Mouse (Mus musculus) kidney, embryonic 16.5 days (tissue): ENCODE measurements at regions not wholly inside any gene's neighbourhood (a gene's known extent, or its start where the extent isn't known, plus 50 kb on each side); places are given as distances from the start of the nearest gene placed in this dataset.

Source experiments
- ATAC-seq: fragments of 200-750 bp; cut with Nextera tagmentation; 2 replicates; pipeline ENCODE4 v1.8.0; 2017; ENCODE audit warnings: moderate TSS enrichment; ENCODE audit not compliant: low FRiP score, low TSS enrichment
- H3K27ac ChIP-seq: fragments of 300-500 bp; sonication (generic); 2 replicates; pipeline ENCODE4 v1.5.1; 2014; ENCODE audit warnings: low read length
- H3K27me3 ChIP-seq: fragments of 300-500 bp; sonication (generic); 2 replicates; pipeline ENCODE4 v1.6.1; 2014; ENCODE audit warnings: low read length, control low read depth, mixed read lengths; ENCODE audit not compliant: insufficient read depth
- H3K36me3 ChIP-seq: fragments of 300-500 bp; sonication (generic); 2 replicates; pipeline ENCODE4 v1.6.1; 2014; ENCODE audit warnings: low read length, control low read depth, mixed read lengths; ENCODE audit not compliant: insufficient read depth
- H3K4me1 ChIP-seq: fragments of 300-500 bp; sonication (generic); 2 replicates; pipeline ENCODE4 v1.6.1; 2014; ENCODE audit warnings: low read length, control low read depth, mixed read lengths; ENCODE audit not compliant: insufficient read depth
- H3K4me2 ChIP-seq: fragments of 300-500 bp; sonication (generic); replicated peaks from 2 replicates; pipeline ENCODE4 v1.6.1; 2014; ENCODE audit warnings: low read depth, low read length
- H3K4me3 ChIP-seq: fragments of 300-500 bp; sonication (generic); 2 replicates; pipeline ENCODE4 v1.5.1; 2014; ENCODE audit warnings: mild to moderate bottlenecking, low read length
- H3K9ac ChIP-seq: fragments of 300-500 bp; sonication (generic); replicated peaks from 2 replicates; pipeline ENCODE4 v1.6.1; 2014; ENCODE audit warnings: low read length
- H3K9me3 ChIP-seq: fragments of 300-500 bp; sonication (generic); 2 replicates; pipeline ENCODE4 v1.6.1; 2016; ENCODE audit warnings: low read length, control low read depth
- WGBS: fragments of 180-500 bp; shearing (Covaris S2); extraction: QIAGEN DNeasy Blood & Tissue Kit; methylation state at CpG from one replicate; pipeline ENCODE4 v1.1.7; 2014; 5-methylcytosine and 5-hydroxymethylcytosine counted together

GRCm38 (mm10) chr3:151146889-151147288, 290.8 kb upstream of the Adgrl4 start:
- no peak overlapping the region for H3K9ac ChIP-seq
- WGBS, result 88% methylated on average over 2 of the region's 2 CpGs
- no peaks in the 10 kb centered on the region for H3K4me1 ChIP-seq
- no peak overlapping the region for H3K27ac ChIP-seq
- H3K4me2 ChIP-seq, result no peak overlapping the region
- no peak for ATAC-seq
- no peaks in the 10 kb centered on the region for H3K36me3 ChIP-seq
- no peaks in the 10 kb centered on the region for H3K9me3 ChIP-seq
- H3K27me3 ChIP-seq, result no peaks in the 10 kb centered on the region
- no peak overlapping the region for H3K4me3 ChIP-seq

- Histone ChIP-seq H3K4me3 (no peak overlapping the region), H3K27ac (no peak overlapping the region), H3K27me3 (no peaks in the 10 kb centered on the region), H3K9ac (no peak overlapping the region), H3K4me2 (no peak overlapping the region), H3K4me1 (0 out of 2 replicates have a peak, but pooled peaks cover 2% of the 10 kb centered on the region), H3K36me3 (no peaks in the 10 kb centered on the region), H3K9me3 (no peaks in the 10 kb centered on the region)
- ATAC-seq, result peak; percentile 90; the same call in 1 of the 2 replicates
- WGBS, result 26% methylated on average over 4 of the region's 4 CpGs
Observed at GRCm38 (mm10) chr3:151153340-151153739, 284.3 kb upstream of the Adgrl4 start.

GRCm38 (mm10) chr3:151160516-151160915, 277.2 kb upstream of the Adgrl4 start:
- no peak overlapping the region for H3K9ac ChIP-seq
- H3K36me3 ChIP-seq, result no peaks in the 10 kb centered on the region
- H3K9me3 ChIP-seq, result no peaks in the 10 kb centered on the region
- H3K27ac ChIP-seq, result no peak overlapping the region
- no peaks in the 10 kb centered on the region for H3K27me3 ChIP-seq
- ATAC-seq, result no peak
- H3K4me2 ChIP-seq, result no peak overlapping the region
- H3K4me1 ChIP-seq, result no peaks in the 10 kb centered on the region
- H3K4me3 ChIP-seq, result no peak overlapping the region
- WGBS, result 83% methylated on average over 1 of the region's 1 CpGs

- no peak overlapping the region for H3K4me3 ChIP-seq
- ATAC-seq, result no peak
- no peaks in the 10 kb centered on the region for H3K36me3 ChIP-seq
- H3K9me3 ChIP-seq, result no peaks in the 10 kb centered on the region
- H3K9ac ChIP-seq, result no peak overlapping the region
- H3K4me1 ChIP-seq, result no peaks in the 10 kb centered on the region
- WGBS, result 53% methylated on average over 2 of the region's 2 CpGs
- H3K27me3 ChIP-seq, result no peaks in the 10 kb centered on the region
- no peak overlapping the region for H3K4me2 ChIP-seq
- no peak overlapping the region for H3K27ac ChIP-seq
Observed at GRCm38 (mm10) chr3:151182132-151182531, 255.6 kb upstream of the Adgrl4 start.

GRCm38 (mm10) chr3:151192092-151192491, 245.6 kb upstream of the Adgrl4 start:
- Histone ChIP-seq H3K9me3 (no peaks in the 10 kb centered on the region), H3K27me3 (no peaks in the 10 kb centered on the region), H3K4me1 (no peaks in the 10 kb centered on the region), H3K27ac (no peak overlapping the region), H3K36me3 (no peaks in the 10 kb centered on the region), H3K9ac (no peak overlapping the region), H3K4me3 (no peak overlapping the region), H3K4me2 (no peak overlapping the region)
- ATAC-seq, result no peak
- 82% methylated on average over 2 of the region's 2 CpGs for WGBS

GRCm38 (mm10) chr3:151210978-151211377, 226.7 kb upstream of the Adgrl4 start:
- 83% methylated on average over 4 of the region's 4 CpGs for WGBS
- no peak overlapping the region for H3K9ac ChIP-seq
- no peaks in the 10 kb centered on the region for H3K9me3 ChIP-seq
- H3K4me3 ChIP-seq, result no peak overlapping the region
- H3K4me1 ChIP-seq, result no peaks in the 10 kb centered on the region
- H3K27ac ChIP-seq, result no peak overlapping the region
- no peaks in the 10 kb centered on the region for H3K27me3 ChIP-seq
- H3K36me3 ChIP-seq, result no peaks in the 10 kb centered on the region
- no peak for ATAC-seq
- H3K4me2 ChIP-seq, result no peak overlapping the region

GRCm38 (mm10) chr3:151216764-151217502, 220.8 kb upstream of the Adgrl4 start:
- H3K9ac ChIP-seq, result no peak overlapping the region
- no peak overlapping the region for H3K27ac ChIP-seq
- no peaks in the 10 kb centered on the region for H3K9me3 ChIP-seq

GRCm38 (mm10) chr3:151222407-151222806, 215.3 kb upstream of the Adgrl4 start:
- peak; percentile 35; the same call in 1 of the 2 replicates for ATAC-seq
- Histone ChIP-seq H3K36me3 (no peaks in the 10 kb centered on the region), H3K4me1 (no peaks in the 10 kb centered on the region), H3K4me3 (no peak overlapping the region), H3K9me3 (no peaks in the 10 kb centered on the region), H3K27me3 (no peaks in the 10 kb centered on the region), H3K9ac (no peak overlapping the region), H3K27ac (no peak overlapping the region), H3K4me2 (no peak overlapping the region)
- 13% methylated on average over 3 of the region's 3 CpGs for WGBS

More at GRCm38 (mm10) chr3:151216764-151217502, 220.8 kb upstream of the Adgrl4 start:
- Histone ChIP-seq H3K27me3 (no peaks in the 10 kb centered on the region), H3K4me1 (no peaks in the 10 kb centered on the region), H3K4me3 (no peak overlapping the region), H3K4me2 (no peak overlapping the region), H3K36me3 (no peaks in the 10 kb centered on the region)
- WGBS, result 62% methylated on average over 3 of the region's 3 CpGs
- no peak for ATAC-seq

- no peaks in the 10 kb centered on the region for H3K9me3 ChIP-seq
- no peaks in the 10 kb centered on the region for H3K4me1 ChIP-seq
- ATAC-seq, result no peak
- H3K4me3 ChIP-seq, result no peak overlapping the region
- no peaks in the 10 kb centered on the region for H3K27me3 ChIP-seq
- no peak overlapping the region for H3K9ac ChIP-seq
- no peak overlapping the region for H3K27ac ChIP-seq
- H3K36me3 ChIP-seq, result no peaks in the 10 kb centered on the region
- WGBS, result 75% methylated on average over 2 of the region's 2 CpGs
- no peak overlapping the region for H3K4me2 ChIP-seq
Observed at GRCm38 (mm10) chr3:151252458-151252857, 185.2 kb upstream of the Adgrl4 start.

GRCm38 (mm10) chr3:151262821-151263220, 174.9 kb upstream of the Adgrl4 start:
- no peak for ATAC-seq
- Histone ChIP-seq H3K27ac (no peak overlapping the region), H3K27me3 (no peaks in the 10 kb centered on the region), H3K9ac (no peak overlapping the region), H3K4me1 (no peaks in the 10 kb centered on the region), H3K9me3 (no peaks in the 10 kb centered on the region), H3K4me2 (no peak overlapping the region), H3K4me3 (no peak overlapping the region), H3K36me3 (no peaks in the 10 kb centered on the region)
- 77% methylated on average over 3 of the region's 3 CpGs for WGBS
